15 mouse cellular contexts compared by ENCODE assay signal in genomic region chr3:116943422-116943821, GRCm38 (mm10). TPM values are rescaled to one million over a fixed set of nuclear protein-coding genes. Genes with fewer than 3 reads are reported as not detected.
DNase-seq lines count a peak whose midpoint lies in the region; ATAC-seq lines count a peak whose summit lies in the region.
"Had no signal": no experiment of that assay in that cellular context is flagged by ENCODE, and none has a peak within 500 bp of the region (broad histone marks: within the 10 kb centered on the region; RNA-seq: fewer than 3 reads in every experiment).

No protein-coding gene starts in this region.

- no peaks in the 10 kb centered on the region for H3K27me3 ChIP-seq in forebrain, embryonic 14.5 days (replicated peaks; ENCODE audit: control insufficient read depth, insufficient read depth, low read length)
- H3K27me3 ChIP-seq: liver, embryonic 15.5 days had no signal

- no peak overlapping the region for H3K4me2 ChIP-seq in forebrain, embryonic 14.5 days (ENCODE audit: low read length)
- H3K4me2 ChIP-seq: liver, embryonic 15.5 days had no signal

- no peaks in the 10 kb centered on the region for H3K9me3 ChIP-seq in forebrain, embryonic 14.5 days (replicated peaks; ENCODE audit: control insufficient read depth, low read length)
- H3K9me3 ChIP-seq: liver, embryonic 15.5 days had no signal

- no peak for ATAC-seq in forebrain, embryonic 14.5 days
- ATAC-seq: forebrain, embryonic 16.5 days; inflammation-experienced regulatory T-cells, adult 6 months had no signal

- H3K36me3 ChIP-seq in forebrain, embryonic 14.5 days (ENCODE audit: control insufficient read depth, insufficient read depth, low read length) = no peaks in the 10 kb centered on the region
- H3K36me3 ChIP-seq: liver, embryonic 15.5 days had no signal

- peaks cover 19% of the 10 kb centered on the region for H3K4me1 ChIP-seq in brown adipose tissue, adult 24 weeks (ENCODE audit: control insufficient read depth, insufficient read depth, insufficient read length, low read length)
- no peaks in the 10 kb centered on the region for H3K4me1 ChIP-seq in forebrain, embryonic 14.5 days (ENCODE audit: control insufficient read depth, insufficient read depth, low read length)
- H3K4me1 ChIP-seq: liver, embryonic 15.5 days had no signal

- 89% methylated on average over 4 of the region's 4 CpGs for WGBS in forebrain, embryonic 14.5 days

- peak; percentile 38 to 46 for DNase-seq in cerebellum, postnatal 14 days
- no peak for DNase-seq in cerebellum, adult 8-10 months
- peak; percentile 23 to 25 for DNase-seq in layer of hippocampus, adult 8-10 months (ENCODE audit: low spot score in 2 of 2)
- DNase-seq in layer of hippocampus, adult 9-10 months (ENCODE audit: low spot score) = no peak
- peak; percentile 31 to 53 for DNase-seq in heart, postnatal 14 days
- no peak for DNase-seq in forebrain, embryonic 14.5 days (ENCODE audit: low spot score)
- no peak for DNase-seq in testis, postnatal 14 days (ENCODE audit: low spot score)
- DNase-seq: adrenal gland, postnatal 10 days had no signal

- H3K4me3 ChIP-seq in brown adipose tissue, adult 24 weeks (ENCODE audit: insufficient read depth, low read depth, low read length) = no peak overlapping the region
- no peak overlapping the region for H3K4me3 ChIP-seq in forebrain, embryonic 14.5 days (ENCODE audit: low read depth, low read length)
- H3K4me3 ChIP-seq: liver, embryonic 15.5 days had no signal

- H3K27ac ChIP-seq in brown adipose tissue, adult 24 weeks (replicated peaks; ENCODE audit: low read depth, low read length) = peak overlapping the region; percentile 69
- H3K27ac ChIP-seq in forebrain, embryonic 14.5 days (ENCODE audit: low read depth, low read length) = no peak overlapping the region
- H3K27ac ChIP-seq: kidney, postnatal 0 days; liver, embryonic 15.5 days had no signal

- intact Hi-C loops in heart, postnatal 14 days (cut with DNase I) = no loop called here

- H3K9ac ChIP-seq in forebrain, embryonic 14.5 days (ENCODE audit: low read length) = no peak overlapping the region
- H3K9ac ChIP-seq: liver, embryonic 15.5 days had no signal

RNA-seq across cellular contexts. Expression of gene 4930455H04Rik, which starts 24.6 kb away (rescaled TPM):
- total RNA-seq in layer of hippocampus, adult 8-10 months (2022) = not detected
- not detected in 2 replicates for polyA plus RNA-seq in brown adipose tissue, adult 24 weeks (2012; ENCODE audit: insufficient read depth, insufficient read length, missing spikeins)
- not detected for total RNA-seq in heart, postnatal 14 days (2021)
- polyA plus RNA-seq in forebrain, embryonic 14.5 days (2014; fragmentation: Nextera tagmentation; extraction: Ambion mirVana) = not detected in 2 replicates
- total RNA-seq: granulocyte monocyte progenitor cell, adult 5-6 weeks; megakaryocyte-erythroid progenitor cell, adult 5-6 weeks had no signal
- polyA plus RNA-seq: forebrain, embryonic 16.5 days; inflammation-experienced regulatory T-cells, adult 6 months; kidney, postnatal 0 days; liver, embryonic 15.5 days had no signal

RNA-seq across cellular contexts. Expression of gene Palmd, which starts 25.4 kb away (rescaled TPM):
- 10 to 100 TPM; 23.0 to 27.6 (median 26.1) TPM for total RNA-seq in layer of hippocampus, adult 8-10 months (2022)
- polyA plus RNA-seq in brown adipose tissue, adult 24 weeks (2012; ENCODE audit: insufficient read depth, insufficient read length, missing spikeins) = 132 and 150 TPM in 2 replicates
- 10 to 100 TPM; 64.2 to 75.2 TPM for total RNA-seq in heart, postnatal 14 days (2021)
- polyA plus RNA-seq in forebrain, embryonic 14.5 days (2014; fragmentation: Nextera tagmentation; extraction: Ambion mirVana) = 15.9 and 17.3 TPM in 2 replicates
- total RNA-seq: granulocyte monocyte progenitor cell, adult 5-6 weeks; megakaryocyte-erythroid progenitor cell, adult 5-6 weeks had no signal
- polyA plus RNA-seq: inflammation-experienced regulatory T-cells, adult 6 months had no signal

Comparison
In these comparisons a context has a peak if more than half of its experiments do, and no peak if none do; other contexts are left out.
1. DNase-seq: peak in cerebellum, postnatal 14 days (2 of 2), layer of hippocampus, adult 8-10 months (2 of 2) and heart, postnatal 14 days (2 of 2); none in cerebellum, adult 8-10 months (single experiment), layer of hippocampus, adult 9-10 months (single experiment), forebrain, embryonic 14.5 days (single experiment) and testis, postnatal 14 days (single experiment).